Mouse (Mus musculus): ENCODE data around the gene Nek4.

- TF ChIP-seq CTCF (IDR thresholded peaks at IDR 0.05; ENCODE audit: borderline replicate concordance, insufficient read depth, low read depth, low read length): no peak
- no peak for TF ChIP-seq POLR2A (IDR thresholded peaks at IDR 0.05; ENCODE audit: borderline replicate concordance, insufficient read depth, low read length)
Measured at GRCm38 (mm10) chr14:30958517-30958916, 7.3 kb downstream of the Nek4 start.

All from cerebellum, adult 2 months (tissue).